Mouse (Mus musculus): ENCODE measurements at regions not wholly inside any gene's neighbourhood (a gene's known extent, or its start where the extent isn't known, plus 50 kb on each side); places are given as distances from the start of the nearest gene placed in this dataset.
"Not testable (repeated sequence)": the region's sequence is repeated elsewhere in the genome, so short reads cannot be mapped to it uniquely, and the experiment has no call there.

- intact Hi-C loops (cut with DNase I): no loop called here
These were observed 943.7 kb upstream of the Prmt6 start for GRCm38 (mm10) chr3:111194541-111194940.

- intact Hi-C loops (cut with DNase I): no loop called here
These were observed 915.9 kb upstream of the Prmt6 start for GRCm38 (mm10) chr3:111166698-111167097.

DNA sequence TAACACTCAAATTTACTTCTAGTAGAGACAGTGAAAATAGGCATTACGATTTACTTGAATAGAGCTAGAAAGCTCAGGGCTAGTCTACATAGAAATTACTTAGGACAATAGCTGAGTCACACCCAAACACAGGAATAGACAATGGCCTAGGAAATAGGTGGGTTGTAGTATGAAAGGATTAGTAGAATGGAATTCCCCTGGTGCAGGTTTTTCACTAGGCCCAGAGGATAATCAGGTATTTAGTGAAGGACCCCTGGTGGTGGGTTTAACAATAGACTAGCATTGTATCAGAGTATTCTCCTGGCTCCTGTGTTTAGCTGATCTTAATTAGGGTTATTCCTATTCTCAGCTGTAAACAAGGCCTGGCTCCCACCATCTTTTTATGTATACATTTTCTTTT is 890.4 kb upstream of the Prmt6 start:
- intact Hi-C loops (cut with DNase I): not testable (repeated sequence)

DNA sequence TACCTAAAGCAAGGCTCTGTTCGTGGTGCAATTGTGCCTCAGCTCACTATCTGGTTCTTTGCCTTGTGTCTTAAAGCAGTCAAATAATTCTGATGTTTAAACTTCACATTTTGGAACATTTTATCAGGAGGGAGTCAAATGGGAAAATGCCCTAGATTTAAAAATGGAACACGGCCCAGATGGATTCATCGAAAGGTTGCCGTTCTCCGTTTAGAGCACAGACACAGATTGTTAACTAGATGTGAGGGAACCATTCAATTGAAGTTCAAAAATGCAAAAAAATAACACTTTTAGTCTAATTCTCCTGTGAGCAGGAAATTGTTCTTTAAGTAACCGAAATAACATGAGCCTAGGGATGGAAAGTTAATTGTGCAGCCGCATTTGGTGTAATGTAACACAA is 858.2 kb upstream of the Prmt6 start:
- intact Hi-C loops (cut with DNase I): no loop called here

DNA sequence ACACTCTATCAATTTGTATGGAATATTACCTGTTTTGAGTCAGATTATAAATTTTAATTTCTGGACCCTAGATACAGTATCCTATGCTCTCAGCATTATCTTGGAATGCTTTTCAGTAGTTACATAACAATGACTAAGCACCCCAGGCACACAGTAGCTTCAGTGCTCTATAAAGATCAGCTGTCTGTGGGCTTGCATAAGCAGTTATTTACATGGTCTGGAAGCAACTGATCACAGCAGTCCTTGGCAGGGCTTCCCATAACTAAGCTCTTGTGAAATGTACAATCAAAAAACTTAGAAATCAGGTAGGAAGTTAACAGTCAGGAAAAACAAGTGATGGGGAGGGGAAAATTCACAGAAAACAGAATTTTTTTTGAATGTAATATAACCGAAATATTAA is 851.8 kb upstream of the Prmt6 start:
- intact Hi-C loops (cut with DNase I): no loop called here

DNA sequence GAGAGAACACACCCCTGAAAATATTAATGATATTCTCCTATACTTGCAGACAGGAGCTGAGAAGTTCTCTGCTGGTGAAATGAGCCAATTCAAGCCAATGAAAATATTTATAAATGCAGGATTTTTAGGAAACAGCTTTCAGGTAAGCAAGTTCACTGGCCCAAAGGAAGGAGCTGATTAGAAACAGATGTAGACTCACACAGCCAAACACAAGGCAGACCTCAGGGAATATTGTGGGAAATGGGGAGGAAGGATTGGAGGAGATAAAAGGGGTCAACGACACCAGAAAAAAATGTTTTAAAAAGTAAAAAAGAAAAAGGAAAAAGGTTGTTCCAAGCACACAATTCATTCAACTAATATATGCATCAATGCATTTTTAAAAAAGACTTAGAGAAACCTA is 823.5 kb upstream of the Prmt6 start:
- intact Hi-C loops (cut with DNase I): no loop called here

DNA sequence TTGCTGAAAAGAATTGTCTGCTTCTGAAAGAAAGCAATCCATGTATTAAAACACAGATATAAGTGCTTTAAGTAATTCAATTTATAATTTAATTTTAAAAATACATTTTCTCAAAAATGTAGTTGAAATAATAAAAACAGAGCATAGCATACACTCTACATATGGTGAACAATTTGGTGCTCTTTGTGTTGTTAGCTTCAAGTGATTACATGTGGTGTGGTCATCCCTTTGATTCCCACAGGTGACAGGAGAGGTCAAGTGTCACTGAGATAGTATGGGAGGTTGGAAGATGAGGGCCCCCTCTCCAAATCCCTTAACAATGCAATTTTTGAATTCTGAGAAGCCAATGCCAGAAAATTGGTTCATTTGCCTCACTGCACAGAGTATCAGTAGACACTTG is 819.5 kb upstream of the Prmt6 start:
- intact Hi-C loops (cut with DNase I): no loop called here

DNA sequence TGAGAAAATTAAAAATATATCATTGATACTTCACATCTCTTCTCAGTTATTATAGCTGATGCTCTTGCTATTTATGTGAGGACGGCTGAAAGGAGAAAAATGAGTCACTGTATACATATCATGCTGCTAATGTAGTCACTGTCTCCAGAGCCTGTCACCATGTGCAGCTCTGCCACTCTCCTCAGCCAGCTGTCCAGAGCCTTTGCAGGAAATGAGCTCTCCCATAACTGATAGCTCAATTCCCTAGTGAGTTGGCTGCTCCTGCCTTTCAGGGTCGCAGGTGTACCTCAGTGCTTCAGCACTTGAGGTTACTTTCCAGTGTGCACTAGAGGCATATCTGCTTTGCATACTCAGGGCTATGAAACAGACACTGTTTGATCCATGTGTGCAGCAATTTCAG is 819.0 kb upstream of the Prmt6 start:
- intact Hi-C loops (cut with DNase I): loop anchor here (10.0 kb wide), 1 partner anchor 935 kb away; no protein-coding TSS in a partner anchor

GRCm38 (mm10) chr3:111069156-111069555 is 818.4 kb upstream of the Prmt6 start:
- intact Hi-C loops (cut with DNase I): loop anchor here (10.0 kb wide), 1 partner anchor 934 kb away; no protein-coding TSS in a partner anchor

DNA sequence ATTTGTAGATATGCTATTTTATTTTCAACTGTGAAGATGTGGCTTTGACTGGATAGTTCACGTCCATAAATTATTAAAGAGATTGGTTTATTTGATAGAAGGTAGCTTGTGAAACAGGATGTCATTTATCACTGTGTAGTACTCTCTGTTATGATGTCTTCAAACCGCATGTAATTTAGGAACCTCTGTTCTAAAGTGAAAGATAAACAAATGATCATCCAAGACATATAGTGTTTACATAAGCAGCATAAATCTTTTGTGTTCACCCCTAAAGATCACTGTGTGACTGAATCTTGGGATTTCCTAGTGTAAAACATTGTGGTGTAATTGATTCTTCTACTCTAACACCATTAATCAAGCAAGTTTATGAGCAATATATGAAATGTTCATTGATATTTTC is 798.8 kb upstream of the Prmt6 start:
- intact Hi-C loops (cut with DNase I): no loop called here
